Mouse (Mus musculus): ENCODE measurements at regions not wholly inside any gene's neighbourhood (a gene's known extent, or its start where the extent isn't known, plus 50 kb on each side); places are given as distances from the start of the nearest gene placed in this dataset.

GRCm38 (mm10) chr2:67107274-67107673, 306.3 kb upstream of the Gm21830 start:
- DNase-seq, result no peak

DNA sequence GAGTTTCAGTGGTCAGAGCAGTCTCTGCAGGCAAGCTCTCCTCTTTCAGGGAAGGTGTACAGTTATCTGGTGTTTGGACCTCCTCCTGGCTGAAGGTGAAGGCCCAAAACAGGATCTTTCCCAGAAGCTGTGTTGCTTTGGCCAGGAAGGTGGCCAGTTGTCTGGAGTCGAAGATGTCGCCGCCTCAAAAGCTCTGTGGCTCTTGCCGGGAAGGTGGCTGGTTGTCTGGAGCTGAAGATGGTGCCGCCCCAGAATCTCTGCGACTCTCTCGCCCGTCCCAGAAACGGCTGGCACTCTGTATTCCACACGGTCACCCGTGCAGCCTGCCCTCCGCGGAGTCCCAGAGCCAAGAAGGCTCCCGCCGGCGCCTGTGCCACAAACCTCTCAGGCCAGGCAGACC, 304.7 kb upstream of the Scn7a start:
- DNase-seq, result peak; percentile 4

- no peak for DNase-seq
Observed at GRCm38 (mm10) chr2:67068944-67069343, 284.2 kb upstream of the Scn7a start.

Measured in adrenal gland, adult 2 months (tissue).